Mouse (Mus musculus): Measurements from ENCODE around the gene Dvl3. TPM values are rescaled to one million over a fixed set of nuclear protein-coding genes. Genes with fewer than 3 reads are reported as not detected.

The Dvl3 gene
- total RNA-seq, 2 experiments from 2014 or later: 40.1 to 44.5 TPM

DNA sequence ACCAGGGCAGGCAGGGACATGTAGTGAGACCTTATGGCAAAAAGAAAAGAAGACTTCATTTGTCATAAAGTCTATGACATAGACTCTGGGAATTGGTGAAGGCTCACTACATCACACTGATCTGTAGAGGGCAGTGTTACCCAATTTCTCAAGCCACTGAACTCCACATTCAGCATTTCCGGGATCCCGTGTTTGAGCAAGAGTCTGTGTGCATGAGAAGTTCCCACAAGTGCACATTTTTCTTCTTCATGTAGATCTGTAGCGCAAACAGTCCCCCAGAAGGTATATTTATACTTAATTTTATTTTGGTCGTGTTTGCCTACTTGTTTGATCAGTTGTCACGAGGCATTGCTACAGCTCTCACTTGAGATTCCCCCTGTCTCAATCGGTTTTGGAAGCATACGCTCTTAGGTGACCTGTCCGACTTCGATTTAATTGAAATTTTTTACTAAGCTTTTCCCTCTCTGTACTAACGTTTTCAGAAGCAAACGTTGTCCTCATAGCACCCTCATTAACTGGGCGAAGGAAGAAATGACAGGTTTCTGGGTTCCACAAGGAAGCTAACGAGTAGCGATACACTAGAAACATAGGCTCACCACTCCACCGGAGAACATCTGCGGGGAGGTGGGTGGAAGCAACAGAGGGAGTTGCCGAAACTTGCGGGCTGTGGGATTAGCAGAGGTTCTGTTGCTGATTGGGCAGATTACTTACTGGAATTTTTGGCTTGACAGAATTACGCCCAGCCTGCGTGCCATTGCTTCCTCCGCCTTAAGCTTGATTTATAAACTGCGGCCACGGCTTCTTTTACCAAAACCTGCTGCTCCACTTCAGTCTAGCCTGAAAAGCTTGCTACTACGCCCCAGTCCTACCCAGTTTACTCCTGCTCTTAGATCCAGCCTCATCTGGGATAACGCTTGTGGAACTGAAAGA is 19.8 kb upstream of the Dvl3 start:
- peak in 1 of 2 experiments; percentile 45 for DNase-seq (ENCODE audit: low spot score in 2 of 2)

DNA sequence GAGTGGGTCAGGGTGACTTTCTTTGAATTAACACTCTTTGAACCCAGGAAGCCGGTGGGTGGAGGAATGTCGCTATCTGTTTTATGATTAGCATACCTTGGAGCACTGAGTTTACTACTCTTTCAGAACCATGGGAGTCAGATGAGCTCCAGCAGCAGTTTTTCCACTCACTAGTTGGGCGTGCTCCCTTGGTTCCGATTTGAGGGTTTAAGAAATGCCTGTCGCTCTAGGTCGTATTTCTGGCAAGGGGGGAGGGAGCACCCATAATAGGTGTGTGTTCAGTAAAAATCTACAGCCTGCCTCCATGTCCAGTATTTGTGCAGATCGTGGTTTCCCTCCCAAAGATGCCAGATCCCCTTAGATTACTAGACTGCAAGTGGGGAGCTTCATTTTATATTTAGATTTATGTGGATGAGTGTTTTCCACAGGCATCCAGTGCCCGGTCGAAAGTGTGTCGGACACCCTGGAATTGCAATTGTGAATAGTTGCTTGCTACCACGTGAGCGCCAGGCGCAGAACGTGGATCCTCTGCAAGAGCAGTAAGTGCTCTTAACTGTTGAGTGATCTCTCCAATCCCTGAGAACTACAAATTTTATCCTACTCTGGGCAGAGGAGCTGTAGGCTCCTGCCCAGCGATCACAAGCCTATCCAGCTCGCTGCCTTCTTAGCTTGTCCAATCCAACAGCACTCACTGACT is 18.7 kb upstream of the Dvl3 start:
- DNase-seq (ENCODE audit: low spot score in 2 of 2): no peak

DNA sequence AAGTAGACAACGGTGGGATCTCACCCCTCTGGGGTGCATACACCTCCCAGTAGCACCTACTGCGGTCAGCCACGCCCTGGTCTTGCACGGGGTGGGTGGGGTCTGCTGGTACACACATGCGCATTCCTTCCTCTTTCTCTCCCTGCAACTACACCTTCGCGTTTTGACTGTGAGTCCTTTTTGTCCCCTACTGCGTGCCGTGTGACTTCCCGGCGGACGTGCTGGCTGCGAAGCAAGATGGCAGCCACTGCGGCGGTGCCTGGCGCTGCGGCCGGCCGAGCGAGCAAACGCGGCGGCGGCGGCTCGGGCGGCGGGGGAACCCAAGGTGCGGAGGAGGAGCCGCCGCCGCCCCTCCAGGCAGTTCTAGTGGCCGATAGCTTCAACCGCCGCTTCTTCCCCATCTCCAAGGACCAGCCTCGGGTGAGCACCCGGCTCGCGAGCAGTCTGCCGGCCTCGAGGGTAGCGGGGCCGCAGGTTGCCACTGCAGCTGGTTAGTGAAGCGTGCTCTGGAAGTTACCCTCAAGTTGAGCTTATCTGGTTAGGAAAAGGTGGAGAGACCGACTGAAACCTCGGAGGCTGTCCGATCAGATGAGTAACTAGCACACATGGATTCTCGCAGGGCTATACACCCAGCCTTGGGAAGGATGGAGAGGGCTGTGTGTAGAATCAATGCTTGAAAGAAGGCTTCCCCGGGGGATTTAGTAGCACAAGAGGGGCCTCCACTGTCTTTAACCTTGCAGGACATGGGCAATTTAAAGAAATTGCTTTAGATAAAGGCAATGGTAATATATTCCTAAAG is 17.9 kb upstream of the Dvl3 start, which contains the start of gene Eif2b5:
TSS of gene Eif2b5 (plus strand) at position 141 of the 799 bp plus-strand sequence.
- peak; percentile 92 for DNase-seq (ENCODE audit: low spot score in 2 of 2)

DNA sequence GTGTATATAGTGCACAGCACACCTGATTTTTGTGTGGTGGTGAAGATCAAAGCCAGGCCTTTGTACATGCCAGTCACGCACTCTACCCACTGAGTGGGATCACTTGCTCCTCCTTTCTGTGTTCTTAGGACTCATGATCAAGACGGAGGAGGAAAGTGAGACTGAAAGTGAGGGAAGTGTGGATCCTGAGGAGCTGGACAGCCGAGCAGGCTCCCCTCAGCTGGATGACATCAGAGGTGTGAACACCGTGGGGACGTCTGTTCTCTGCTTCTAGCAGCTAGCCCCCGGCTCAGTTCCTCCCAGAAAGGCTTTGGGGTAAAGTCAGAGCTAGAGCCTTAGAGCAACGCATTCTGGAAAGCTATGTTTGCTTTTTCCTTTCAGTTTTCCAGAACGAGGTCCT is 10.8 kb upstream of the Dvl3 start:
- no peak for DNase-seq (ENCODE audit: low spot score in 2 of 2)

DNA sequence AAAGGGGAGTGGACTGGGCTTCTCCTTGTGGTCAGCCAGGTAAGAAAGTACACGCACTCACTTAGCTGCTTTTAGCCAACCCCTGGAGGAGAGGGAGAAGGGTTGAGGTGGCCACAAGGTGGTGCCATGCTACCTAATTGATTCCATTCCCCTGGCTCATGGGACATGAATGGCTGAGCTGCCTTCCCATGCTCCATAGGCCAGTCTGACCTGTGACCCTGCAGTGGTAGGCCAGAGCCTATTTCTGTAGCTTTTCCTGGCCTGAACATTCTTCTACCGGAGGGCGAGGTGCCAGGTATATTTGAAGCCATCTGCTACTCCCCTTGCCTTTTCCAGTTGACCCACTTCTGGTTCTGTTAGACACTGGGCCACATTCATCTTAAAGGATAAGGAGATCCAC is 7.4 kb upstream of the Dvl3 start:
- no peak for DNase-seq (ENCODE audit: low spot score in 2 of 2)

DNA sequence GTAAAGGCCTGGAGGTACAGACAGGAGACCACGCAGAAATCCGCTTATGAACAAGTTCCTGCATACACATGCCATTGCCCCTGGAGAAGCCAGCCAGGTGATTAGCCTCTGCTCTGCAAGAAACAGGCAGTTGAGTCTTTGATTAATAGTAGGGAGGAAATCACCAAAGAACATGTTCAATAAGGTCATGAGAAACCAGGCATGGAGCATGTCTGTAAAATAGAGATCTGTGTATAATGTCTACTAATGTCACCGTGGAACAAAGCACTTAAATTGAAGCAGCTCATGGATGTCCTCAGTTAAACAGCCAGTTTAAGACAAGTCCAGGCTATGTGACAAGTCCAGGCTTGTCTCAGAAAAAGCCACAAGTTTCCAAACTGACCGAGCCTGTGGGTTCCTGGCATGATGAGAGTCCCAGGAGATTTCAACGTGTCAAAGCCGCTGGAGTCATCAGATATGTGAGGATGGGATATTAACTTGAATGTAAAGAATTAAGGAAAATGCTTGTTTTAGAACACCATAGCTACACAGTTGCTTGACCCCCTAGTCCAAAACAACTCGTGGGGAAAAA is 5.4 kb upstream of the Dvl3 start:
- DNase-seq (ENCODE audit: low spot score in 2 of 2): no peak

DNA sequence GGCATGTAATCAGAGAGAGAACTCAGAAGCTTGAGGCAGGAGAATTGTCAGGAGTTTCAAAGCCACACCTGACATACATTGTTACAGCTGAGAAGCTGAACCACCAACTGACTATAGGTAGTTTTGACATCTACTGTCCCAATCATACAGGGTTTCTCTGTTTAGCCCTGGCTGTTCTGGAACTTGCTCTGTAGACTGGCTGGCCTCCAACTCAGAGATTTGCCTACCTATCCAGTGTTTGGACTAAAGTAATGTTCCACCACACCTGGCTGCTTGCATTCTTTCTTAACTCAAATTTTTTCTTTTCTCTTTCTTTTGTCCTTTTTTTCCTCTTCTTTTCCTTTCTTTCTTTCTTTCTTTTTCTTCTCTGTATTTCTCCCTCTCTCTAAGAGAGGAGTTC is 750 bp upstream of the Dvl3 start:
- DNase-seq (ENCODE audit: low spot score in 2 of 2): no peak

DNA sequence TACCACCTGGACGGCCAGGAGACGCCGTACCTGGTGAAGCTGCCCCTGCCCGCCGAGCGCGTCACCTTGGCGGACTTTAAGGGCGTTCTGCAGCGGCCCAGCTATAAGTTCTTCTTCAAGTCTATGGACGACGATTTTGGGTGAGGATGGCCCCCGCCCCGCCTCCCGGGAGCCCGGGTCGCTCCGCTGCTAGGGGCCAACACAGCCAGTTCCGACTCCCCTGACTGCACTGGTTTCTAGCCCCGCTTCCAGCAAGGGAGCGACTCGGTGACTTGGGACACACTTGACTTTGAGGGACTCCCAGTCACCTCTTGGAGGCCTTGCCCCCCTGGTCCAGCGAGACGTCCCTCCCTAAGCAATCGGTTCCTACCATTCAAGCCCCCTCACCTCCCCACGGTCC is 434 bp downstream of the Dvl3 start:
- DNase-seq (ENCODE audit: low spot score in 2 of 2): no peak

DNA sequence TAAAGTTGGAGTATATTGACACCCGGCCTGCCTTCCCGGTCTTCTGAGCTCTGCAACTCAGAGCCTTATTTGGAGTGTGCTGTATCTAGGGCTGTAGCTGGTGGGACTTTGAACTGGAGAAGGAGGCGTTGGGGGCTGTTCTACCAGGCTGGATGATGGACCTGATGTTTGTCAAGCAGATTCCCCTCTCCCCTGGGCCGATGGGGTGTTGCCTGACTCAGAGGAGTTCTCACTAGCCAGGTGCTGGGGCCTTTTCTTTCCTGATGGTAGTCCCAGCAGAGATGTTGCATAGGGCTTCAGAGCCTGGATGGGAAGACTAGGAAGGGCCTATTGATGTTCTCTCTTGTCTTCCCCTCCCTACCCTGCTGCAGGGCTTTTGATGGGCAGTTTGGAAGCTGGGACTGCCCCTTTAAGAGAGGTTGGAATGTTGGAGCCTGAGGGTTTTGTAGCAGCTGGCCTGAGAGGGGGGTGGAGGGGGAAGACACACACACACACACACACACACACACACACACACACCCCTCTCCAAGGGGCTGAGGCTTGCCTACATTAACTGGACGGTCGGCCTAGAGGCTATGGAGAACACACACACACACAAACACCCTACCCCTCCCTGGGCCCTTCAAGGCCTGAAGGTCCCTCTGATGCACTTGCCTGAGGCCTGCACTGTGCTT is 1.1 kb downstream of the Dvl3 start:
- no peak for DNase-seq (ENCODE audit: low spot score in 2 of 2)

DNA sequence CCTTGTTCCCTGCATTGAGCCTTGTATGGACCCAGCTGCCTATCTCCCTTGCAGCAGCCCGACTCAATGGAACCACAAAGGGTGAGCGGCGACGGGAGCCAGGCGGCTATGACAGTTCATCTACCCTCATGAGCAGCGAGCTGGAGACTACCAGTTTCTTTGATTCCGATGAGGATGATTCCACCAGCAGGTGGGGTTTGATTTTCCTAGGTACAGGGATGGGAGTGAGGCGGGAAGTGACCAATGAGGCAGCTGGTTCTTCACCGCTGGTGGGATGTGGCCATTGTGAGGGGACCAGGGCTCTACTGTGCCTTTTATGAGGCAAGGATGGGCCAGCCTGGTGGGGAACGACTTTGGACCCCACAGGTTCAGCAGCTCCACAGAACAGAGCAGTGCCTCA is 7.1 kb downstream of the Dvl3 start:
- DNase-seq (ENCODE audit: low spot score in 2 of 2): no peak

DNA sequence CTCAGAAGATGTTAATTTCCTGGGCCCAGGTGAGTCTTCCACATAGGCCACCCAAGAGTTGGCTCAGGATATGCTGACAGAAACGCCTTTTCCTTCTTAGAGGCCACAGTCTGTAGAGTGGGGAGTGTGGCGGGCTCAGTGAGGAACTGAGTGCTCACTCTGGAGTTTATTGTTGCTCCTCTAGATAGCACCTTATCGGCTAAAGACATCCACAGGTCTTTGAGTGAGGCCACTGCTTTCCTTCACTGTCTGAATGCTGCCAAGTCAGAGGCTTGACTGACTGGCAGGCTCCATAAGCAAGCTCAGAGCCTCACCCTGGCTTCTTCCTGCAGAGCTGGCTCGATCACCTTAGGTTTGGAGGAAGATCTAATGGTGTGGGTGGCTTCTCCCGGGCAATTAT is 12.0 kb downstream of the Dvl3 start:
- DNase-seq (ENCODE audit: low spot score in 2 of 2): peak in 1 of 2 experiments; percentile 9

DNA sequence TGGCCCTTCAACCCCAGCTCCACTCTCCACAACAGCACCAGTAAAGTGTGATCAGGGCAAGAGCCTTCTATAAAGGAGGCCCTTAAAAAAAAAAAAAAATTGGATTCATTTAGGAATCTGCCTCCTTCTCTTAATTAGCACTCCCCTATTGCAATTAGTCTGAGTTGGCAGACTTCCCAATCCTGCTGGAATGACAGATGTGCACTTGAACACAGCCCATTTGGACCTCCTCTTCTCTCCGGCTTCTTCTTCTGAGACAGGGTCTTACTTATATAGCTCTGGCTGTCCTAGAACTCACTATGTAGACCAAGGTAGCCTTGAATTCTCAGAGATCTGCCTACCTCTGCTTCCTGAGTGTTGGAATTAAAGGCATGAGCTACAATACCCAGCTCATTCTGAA is 12.6 kb downstream of the Dvl3 start:
- no peak for DNase-seq (ENCODE audit: low spot score in 2 of 2)

DNA sequence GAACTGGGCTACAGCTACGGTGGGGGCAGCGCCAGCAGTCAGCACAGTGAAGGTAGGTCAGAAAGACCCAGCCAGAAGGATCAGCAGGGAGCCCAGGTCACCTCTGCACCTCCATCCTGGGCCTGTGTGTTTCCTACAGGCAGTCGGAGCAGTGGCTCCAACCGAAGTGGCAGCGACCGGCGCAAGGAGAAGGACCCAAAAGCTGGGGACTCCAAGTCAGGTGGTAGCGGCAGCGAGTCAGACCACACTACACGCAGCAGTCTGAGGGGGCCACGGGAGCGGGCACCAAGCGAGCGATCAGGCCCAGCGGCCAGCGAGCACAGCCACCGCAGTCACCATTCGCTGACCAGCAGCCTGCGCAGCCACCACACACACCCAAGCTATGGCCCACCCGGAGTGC is 14.2 kb downstream of the Dvl3 start:
- no peak for DNase-seq (ENCODE audit: low spot score in 2 of 2)

DNA sequence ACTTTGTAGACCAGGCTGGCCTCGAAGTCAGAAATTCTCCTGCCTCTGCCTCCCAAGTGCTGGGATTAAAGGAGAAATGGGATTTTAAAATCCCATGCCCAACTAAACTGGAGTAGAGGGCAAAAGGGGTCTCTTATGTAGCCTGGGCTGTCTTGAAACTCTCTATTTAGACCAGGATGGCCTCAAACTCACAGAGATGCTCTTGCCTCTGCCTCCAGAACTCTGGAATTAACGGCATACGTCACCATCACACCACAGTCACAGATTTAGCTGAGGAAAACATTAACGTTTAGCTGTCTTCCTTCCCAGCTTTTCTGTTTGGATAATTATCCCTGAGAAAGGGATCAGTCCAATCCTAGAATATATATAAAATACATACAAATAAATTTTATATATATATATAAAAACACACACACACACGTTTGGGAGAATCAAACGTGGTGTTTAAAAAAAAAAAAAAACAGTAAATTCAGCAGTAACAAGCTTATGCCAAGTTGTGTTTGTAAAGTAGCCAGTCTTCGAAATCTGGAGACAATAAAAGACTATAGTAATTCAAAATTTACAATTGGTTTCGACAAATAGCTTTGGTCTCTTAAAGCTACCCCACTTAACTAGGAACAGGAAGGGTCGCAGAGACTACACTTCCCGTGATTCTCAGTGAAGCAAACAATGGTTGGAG is 18.0 kb downstream of the Dvl3 start:
- peak in 1 of 2 experiments; percentile 11 for DNase-seq (ENCODE audit: low spot score in 2 of 2)

DNA sequence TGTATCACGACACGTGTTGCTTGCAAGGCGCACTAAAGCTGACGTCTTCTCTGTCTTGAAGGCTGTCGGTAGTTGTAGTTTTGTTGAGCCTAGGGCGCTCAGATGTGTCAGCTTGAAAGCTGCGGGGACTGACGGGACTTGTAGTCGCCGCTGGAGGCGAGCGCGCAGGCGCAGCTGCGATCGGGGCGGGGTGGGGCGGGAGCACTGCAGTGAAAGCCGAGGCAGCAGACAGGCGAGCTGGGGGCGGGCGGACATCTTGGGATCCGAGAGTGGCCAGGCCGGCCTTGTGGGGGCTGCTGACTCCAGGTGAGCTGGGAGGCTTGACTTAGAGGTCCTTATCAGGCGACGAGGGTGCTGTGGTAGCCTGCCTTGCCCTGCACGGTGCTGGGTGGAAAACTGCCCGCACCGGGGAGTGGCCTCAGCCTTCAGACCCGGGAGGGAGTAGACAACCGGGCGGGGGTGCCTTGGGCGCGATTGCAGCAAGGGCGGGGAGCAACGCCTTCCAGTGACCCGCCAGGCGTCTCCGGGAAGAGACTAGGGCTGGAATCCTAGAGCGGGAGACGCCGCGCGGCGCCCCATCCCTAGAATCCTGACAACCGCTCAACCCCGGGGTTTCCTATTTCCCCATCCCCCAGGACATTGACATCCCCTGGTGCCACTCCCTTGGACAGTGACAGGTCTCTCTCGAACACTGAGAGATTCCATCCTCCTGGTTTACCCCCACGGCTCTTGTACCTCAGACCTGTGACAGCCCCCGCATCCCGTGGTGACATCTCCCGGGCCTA is 18.7 kb downstream of the Dvl3 start, which contains the start of gene Ap2m1:
TSS of gene Ap2m1 (plus strand) at position 183 of the 785 bp plus-strand sequence.
- peak; percentile 85 to 86 for DNase-seq (ENCODE audit: low spot score in 2 of 2)

DNA sequence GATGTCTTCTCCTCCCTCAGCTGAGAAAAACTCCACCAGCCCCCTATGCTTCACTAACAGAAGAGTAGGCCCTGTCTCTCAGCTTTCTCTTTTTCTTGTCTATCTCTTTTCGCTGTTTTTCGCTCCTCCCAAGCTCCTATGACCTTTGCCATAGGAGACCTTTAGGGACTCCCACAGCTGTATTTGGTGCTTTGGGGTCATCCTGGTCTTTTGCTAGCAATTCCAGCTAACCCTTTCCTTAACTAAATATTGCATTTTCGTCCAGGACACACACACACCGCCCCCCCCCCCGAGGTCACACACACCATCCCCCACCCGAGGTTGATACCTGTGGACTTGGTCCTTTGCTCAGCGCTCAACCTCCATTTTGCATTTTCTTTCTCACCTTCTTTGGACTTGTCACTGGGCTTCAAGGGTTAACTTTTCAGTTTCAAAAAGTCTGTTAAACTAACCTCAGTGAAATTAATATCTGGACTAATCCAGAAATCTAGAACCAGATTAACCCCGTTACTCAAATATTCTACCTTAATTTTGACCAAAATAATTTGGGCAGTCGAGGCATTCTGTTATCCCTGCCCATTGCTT is 19.4 kb downstream of the Dvl3 start:
- no peak for DNase-seq (ENCODE audit: low spot score in 2 of 2)

DNA sequence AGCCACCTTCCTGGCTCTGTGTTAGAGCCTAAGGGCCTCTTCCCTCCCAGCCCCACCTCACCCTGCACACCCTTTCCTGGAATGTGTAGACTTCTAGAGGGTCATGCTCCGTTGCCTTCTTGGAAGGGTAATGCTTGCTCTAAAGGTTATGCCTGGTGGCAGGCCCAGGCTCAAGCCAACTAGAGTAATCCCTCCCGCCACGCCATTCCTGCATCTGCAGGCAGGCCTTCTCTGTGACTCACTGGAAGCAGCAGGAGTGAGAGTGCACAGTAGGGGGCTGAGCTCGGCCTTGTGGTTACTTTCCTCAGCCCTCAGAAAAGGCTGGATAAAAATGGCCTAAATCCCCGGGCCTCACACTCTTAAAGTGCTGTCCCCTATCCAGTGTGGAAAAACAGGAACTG is 20.3 kb downstream of the Dvl3 start:
- peak; percentile 36 to 51 for DNase-seq (ENCODE audit: low spot score in 2 of 2)

DNA sequence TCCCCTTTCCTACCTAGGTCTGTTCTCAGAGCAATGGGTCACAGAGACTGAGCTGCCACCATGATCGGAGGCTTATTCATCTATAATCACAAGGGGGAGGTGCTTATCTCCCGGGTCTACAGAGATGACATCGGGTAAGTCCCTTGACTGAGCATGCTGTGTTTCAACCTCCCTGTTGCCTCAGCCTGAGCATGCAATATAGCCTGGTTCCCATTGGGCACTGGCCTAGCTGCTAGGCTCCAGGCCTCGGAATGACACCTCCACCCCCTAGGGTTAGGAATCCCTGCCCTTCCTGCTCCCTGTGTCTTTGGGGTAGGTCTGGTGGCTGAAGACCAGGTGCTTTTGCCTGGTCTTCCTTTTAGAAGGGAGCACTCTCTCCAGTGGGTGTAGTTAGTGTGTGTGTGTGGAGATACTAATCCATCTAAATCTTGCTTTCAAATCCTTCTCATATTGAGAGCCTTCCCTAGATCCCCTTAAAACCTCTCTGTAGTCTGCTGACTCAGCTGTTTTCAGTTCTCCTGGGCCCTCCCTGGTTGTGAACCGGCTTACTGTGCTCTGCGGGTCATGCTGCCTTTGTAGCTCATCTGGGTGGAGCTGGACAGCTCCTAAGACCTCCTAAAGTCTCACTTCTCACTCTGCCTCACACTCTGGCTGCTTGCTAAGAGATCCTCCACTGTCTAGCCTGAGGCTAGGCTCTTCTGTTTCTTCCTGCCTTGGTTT is 21.0 kb downstream of the Dvl3 start:
- DNase-seq (ENCODE audit: low spot score in 2 of 2): peak in 1 of 2 experiments; percentile 19

All from adrenal gland, adult 18-20 months (tissue).